ENCODE assay signal across 15 mouse cellular contexts in the genomic region with DNA sequence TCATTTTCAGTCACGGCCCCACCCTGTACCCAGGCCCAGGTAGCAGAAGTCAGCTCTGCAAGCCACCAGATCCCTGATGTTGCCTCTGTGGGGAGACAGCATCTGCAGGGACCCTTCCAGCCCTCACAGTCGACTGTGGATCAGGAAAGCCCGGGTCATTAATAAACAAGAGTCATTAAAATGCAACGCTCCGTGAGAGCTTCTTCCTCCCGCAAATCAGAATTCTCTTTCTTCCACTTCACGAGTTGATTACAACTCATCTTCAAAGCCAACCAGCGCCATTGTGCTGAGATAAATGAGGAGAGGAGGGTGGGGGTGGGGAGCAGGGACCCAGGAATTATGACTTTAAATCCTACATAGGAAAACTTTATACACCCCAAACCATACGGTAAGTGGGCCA. TPM values are rescaled to one million over a fixed set of nuclear protein-coding genes. Genes with fewer than 3 reads are reported as not detected.
DNase-seq lines count a peak whose midpoint lies in the region; ATAC-seq and TF ChIP-seq lines count a peak whose summit lies in the region.
"Had no signal": no experiment of that assay in that cellular context is flagged by ENCODE, and none has a peak within 500 bp of the region (broad histone marks: within the 10 kb centered on the region; RNA-seq: fewer than 3 reads in every experiment).

No protein-coding gene starts in this region.

- 31% methylated on average over 9 of the region's 9 CpGs for WGBS in forebrain, embryonic 14.5 days
- WGBS in forebrain, embryonic 15.5 days: 30% methylated on average over 9 of the region's 9 CpGs
- 58% methylated on average over 9 of the region's 9 CpGs for WGBS in midbrain, embryonic 10.5 days
- 30% methylated on average over 9 of the region's 9 CpGs for WGBS in midbrain, postnatal 0 days
- 31% methylated on average over 9 of the region's 9 CpGs for WGBS in limb, embryonic 12.5 days
- WGBS in neural tube, embryonic 14.5 days: 25% methylated on average over 9 of the region's 9 CpGs

- no peak overlapping the region for H3K4me3 ChIP-seq in forebrain, embryonic 14.5 days (ENCODE audit: low read depth, low read length)
- H3K4me3 ChIP-seq in forebrain, embryonic 15.5 days: no peak overlapping the region
- no peak overlapping the region for H3K4me3 ChIP-seq in midbrain, embryonic 10.5 days
- no peak overlapping the region for H3K4me3 ChIP-seq in midbrain, postnatal 0 days (ENCODE audit: low read depth, low read length)
- no peak overlapping the region for H3K4me3 ChIP-seq in limb, embryonic 12.5 days (replicated peaks)
- H3K4me3 ChIP-seq in neural tube, embryonic 14.5 days (ENCODE audit: low read depth, low read length): no peak overlapping the region
- H3K4me3 ChIP-seq: lung, embryonic 15.5 days had no signal

- H3K9me3 ChIP-seq in forebrain, embryonic 14.5 days (replicated peaks; ENCODE audit: control insufficient read depth, low read length): no peaks in the 10 kb centered on the region
- no peaks in the 10 kb centered on the region for H3K9me3 ChIP-seq in forebrain, embryonic 15.5 days
- peaks cover 3% of the 10 kb centered on the region; the same call in 1 of the 2 replicates for H3K9me3 ChIP-seq in midbrain, embryonic 10.5 days (replicated peaks)
- H3K9me3 ChIP-seq in midbrain, postnatal 0 days (ENCODE audit: low read length): no peaks in the 10 kb centered on the region
- 0 out of 2 replicates have a peak, but pooled peaks cover 2% of the 10 kb centered on the region for H3K9me3 ChIP-seq in limb, embryonic 12.5 days
- no peaks in the 10 kb centered on the region for H3K9me3 ChIP-seq in neural tube, embryonic 14.5 days (ENCODE audit: control insufficient read depth, low read length)
- H3K9me3 ChIP-seq: lung, embryonic 15.5 days had no signal

- no peaks in the 10 kb centered on the region for H3K27me3 ChIP-seq in forebrain, embryonic 14.5 days (replicated peaks; ENCODE audit: control insufficient read depth, insufficient read depth, low read length)
- no peaks in the 10 kb centered on the region for H3K27me3 ChIP-seq in forebrain, embryonic 15.5 days
- no peaks in the 10 kb centered on the region for H3K27me3 ChIP-seq in midbrain, embryonic 10.5 days (ENCODE audit: low read depth, poor library complexity, severe bottlenecking)
- H3K27me3 ChIP-seq in midbrain, postnatal 0 days (ENCODE audit: insufficient read depth, low read length): no peaks in the 10 kb centered on the region
- H3K27me3 ChIP-seq in limb, embryonic 12.5 days: 0 out of 2 replicates have a peak, but pooled peaks cover 4% of the 10 kb centered on the region
- H3K27me3 ChIP-seq in neural tube, embryonic 14.5 days (ENCODE audit: control insufficient read depth, insufficient read depth, low read length): no peaks in the 10 kb centered on the region
- H3K27me3 ChIP-seq: lung, embryonic 15.5 days had no signal

- ATAC-seq in forebrain, embryonic 14.5 days: no peak; the same call in 1 of the 2 replicates
- ATAC-seq in forebrain, embryonic 15.5 days (replicated peaks): no peak
- ATAC-seq in midbrain, postnatal 0 days (ENCODE audit: low FRiP score): no peak
- ATAC-seq in limb, embryonic 12.5 days (ENCODE audit: insufficient number of reproducible peaks, insufficient read depth, low FRiP score, low TSS enrichment, low read depth): no peak
- ATAC-seq in neural tube, embryonic 14.5 days (ENCODE audit: low read depth): no peak

- no peak overlapping the region for H3K27ac ChIP-seq in forebrain, embryonic 14.5 days (ENCODE audit: low read depth, low read length)
- H3K27ac ChIP-seq in forebrain, embryonic 15.5 days (replicated peaks): no peak overlapping the region
- H3K27ac ChIP-seq in midbrain, embryonic 10.5 days (replicated peaks): peak overlapping the region; percentile 69
- H3K27ac ChIP-seq in midbrain, postnatal 0 days (ENCODE audit: low read depth, low read length): no peak overlapping the region
- no peak overlapping the region for H3K27ac ChIP-seq in limb, embryonic 12.5 days
- peak overlapping the region; percentile 1; the same call in 1 of the 2 replicates for H3K27ac ChIP-seq in neural tube, embryonic 14.5 days (ENCODE audit: low read depth, low read length)
- H3K27ac ChIP-seq: lung, embryonic 15.5 days had no signal

- intact Hi-C loops in left cerebral cortex, postnatal 25 days (cut with DNase I): no loop called here

- peak; percentile 49 for DNase-seq in forebrain, embryonic 14.5 days (ENCODE audit: low spot score)
- no peak for DNase-seq in midbrain, embryonic 10.5 days (ENCODE audit: low spot score)
- no peak for DNase-seq in midbrain, postnatal 0 days (ENCODE audit: low spot score)
- no peak for DNase-seq in thymus, postnatal 36 days
- no peak for DNase-seq in left cerebral cortex, postnatal 25 days (ENCODE audit: low spot score in 2 of 2)
- DNase-seq: adrenal gland, postnatal 14 days; cerebellum, adult 8-10 months; gastrocnemius, postnatal 36 days; kidney, adult 18-20 months; thymus, adult 2 months had no signal

- no peaks in the 10 kb centered on the region for H3K36me3 ChIP-seq in forebrain, embryonic 14.5 days (ENCODE audit: control insufficient read depth, insufficient read depth, low read length)
- no peaks in the 10 kb centered on the region for H3K36me3 ChIP-seq in forebrain, embryonic 15.5 days
- H3K36me3 ChIP-seq in midbrain, embryonic 10.5 days: no peaks in the 10 kb centered on the region
- no peaks in the 10 kb centered on the region for H3K36me3 ChIP-seq in midbrain, postnatal 0 days (ENCODE audit: insufficient read depth, low read length)
- H3K36me3 ChIP-seq in limb, embryonic 12.5 days: no peaks in the 10 kb centered on the region
- no peaks in the 10 kb centered on the region for H3K36me3 ChIP-seq in neural tube, embryonic 14.5 days (ENCODE audit: control insufficient read depth, insufficient read depth, low read length)
- H3K36me3 ChIP-seq: lung, embryonic 15.5 days had no signal

- no peak overlapping the region for H3K4me2 ChIP-seq in forebrain, embryonic 14.5 days (ENCODE audit: low read length)
- no peak overlapping the region for H3K4me2 ChIP-seq in forebrain, embryonic 15.5 days (replicated peaks)
- H3K4me2 ChIP-seq in midbrain, postnatal 0 days (ENCODE audit: low read depth, low read length, poor library complexity, severe bottlenecking): no peak overlapping the region
- peak overlapping the region; percentile 54 for H3K4me2 ChIP-seq in limb, embryonic 12.5 days
- no peak overlapping the region for H3K4me2 ChIP-seq in neural tube, embryonic 14.5 days (ENCODE audit: low read depth, low read length)
- H3K4me2 ChIP-seq: liver, embryonic 11.5 days; lung, embryonic 15.5 days had no signal

- no peaks in the 10 kb centered on the region for H3K4me1 ChIP-seq in forebrain, embryonic 14.5 days (ENCODE audit: control insufficient read depth, insufficient read depth, low read length)
- peaks cover 4% of the 10 kb centered on the region for H3K4me1 ChIP-seq in forebrain, embryonic 15.5 days
- H3K4me1 ChIP-seq in midbrain, embryonic 10.5 days: peaks cover 8% of the 10 kb centered on the region
- no peaks in the 10 kb centered on the region for H3K4me1 ChIP-seq in midbrain, postnatal 0 days (ENCODE audit: insufficient read depth, low read length)
- H3K4me1 ChIP-seq in limb, embryonic 12.5 days (replicated peaks): peaks cover 42% of the 10 kb centered on the region
- peaks cover 20% of the 10 kb centered on the region for H3K4me1 ChIP-seq in neural tube, embryonic 14.5 days (ENCODE audit: control insufficient read depth, insufficient read depth, low read length)
- H3K4me1 ChIP-seq: lung, embryonic 15.5 days had no signal

- H3K9ac ChIP-seq in forebrain, embryonic 14.5 days (ENCODE audit: low read length): no peak overlapping the region
- H3K9ac ChIP-seq in forebrain, embryonic 15.5 days (replicated peaks): no peak overlapping the region
- H3K9ac ChIP-seq in midbrain, postnatal 0 days (replicated peaks; ENCODE audit: low read length, poor library complexity, severe bottlenecking): no peak overlapping the region
- H3K9ac ChIP-seq in limb, embryonic 12.5 days (replicated peaks): 0 out of 2 replicates have a peak overlapping the region, but pooled peaks have one; percentile 28
- H3K9ac ChIP-seq in neural tube, embryonic 14.5 days (replicated peaks; ENCODE audit: low read depth, low read length): no peak overlapping the region
- H3K9ac ChIP-seq: lung, embryonic 15.5 days had no signal

- TF ChIP-seq CTCF in midbrain, postnatal 0 days (IDR thresholded peaks at IDR 0.05): no peak

RNA-seq across cellular contexts. Expression of a gene that starts 54.9 kb away (rescaled TPM):
- polyA plus RNA-seq in forebrain, embryonic 14.5 days (2014; fragmentation: Nextera tagmentation; extraction: Ambion mirVana): 29.7 and 36.6 TPM in 2 replicates
- polyA plus RNA-seq in forebrain, embryonic 15.5 days (2015; fragmentation: Nextera tagmentation; extraction: Ambion mirVana): 30.5 and 31.6 TPM in 2 replicates
- polyA plus RNA-seq in midbrain, embryonic 10.5 days (2016; fragmentation: Nextera tagmentation; extraction: Ambion mirVana): 37.8 and 38.0 TPM in 2 replicates
- total RNA-seq in midbrain, postnatal 0 days (2014; rRNA removed): 37.9 and 57.7 TPM in 2 replicates
- polyA plus RNA-seq in midbrain, postnatal 0 days (2015; fragmentation: Nextera tagmentation; extraction: Ambion mirVana): 33.5 and 34.2 TPM in 2 replicates
- polyA plus RNA-seq in limb, embryonic 12.5 days (2016; fragmentation: Nextera tagmentation; extraction: Ambion mirVana): 52.6 and 54.0 TPM in 2 replicates
- polyA plus RNA-seq in neural tube, embryonic 14.5 days (2014; fragmentation: Nextera tagmentation; extraction: Ambion mirVana): 24.5 and 25.5 TPM in 2 replicates
- 10 to 100 TPM; 15.1 to 15.4 TPM for total RNA-seq in left cerebral cortex, postnatal 25 days (2021)

Comparison
In these comparisons a context has a peak if more than half of its experiments do, and no peak if none do; other contexts are left out.
1. H3K27ac ChIP-seq: peak in midbrain, embryonic 10.5 days (single experiment) and neural tube, embryonic 14.5 days (single experiment); none in forebrain, embryonic 14.5 days (single experiment), forebrain, embryonic 15.5 days (single experiment), midbrain, postnatal 0 days (single experiment) and limb, embryonic 12.5 days (single experiment).